Mouse (Mus musculus): ENCODE measurements at regions not wholly inside any gene's neighbourhood (a gene's known extent, or its start where the extent isn't known, plus 50 kb on each side); places are given as distances from the start of the nearest gene placed in this dataset.

- no peak for TF ChIP-seq MYOD1 (IDR thresholded peaks at IDR 0.05; ENCODE audit: control insufficient read depth in 1 of 3, insufficient read length in 2 of 3, low read depth in 2 of 3)
- TF ChIP-seq SRF (IDR thresholded peaks at IDR 0.05; ENCODE audit: control insufficient read depth, insufficient read length, low read depth): no peak
- no peak for TF ChIP-seq CEBPB (IDR thresholded peaks at IDR 0.05; ENCODE audit: insufficient read depth, poor library complexity, severe bottlenecking)
- no peak for TF ChIP-seq POLR2AphosphoS2 (IDR thresholded peaks at IDR 0.05; ENCODE audit: insufficient read length, low read depth)
- Histone ChIP-seq H3K36me3 (ENCODE audit: control insufficient read depth, insufficient read depth) (no peaks in the 10 kb centered on the region), H3ac (ENCODE audit: control insufficient read depth, insufficient read length) (no peak overlapping the region), H3K4me2 (ENCODE audit: low read depth) (peak overlapping the region; percentile 71), H3K27me3 (ENCODE audit: control insufficient read depth, insufficient read depth, insufficient read length) (no peaks in the 10 kb centered on the region), H3K4me3 (peak overlapping the region; percentile 19), H3K79me2 (ENCODE audit: control insufficient read depth, insufficient read depth) (no peaks in the 10 kb centered on the region)
These were observed 584.4 kb downstream of the Etnk1 start for GRCm38 (mm10) chr6:143751076-143752070.

DNA sequence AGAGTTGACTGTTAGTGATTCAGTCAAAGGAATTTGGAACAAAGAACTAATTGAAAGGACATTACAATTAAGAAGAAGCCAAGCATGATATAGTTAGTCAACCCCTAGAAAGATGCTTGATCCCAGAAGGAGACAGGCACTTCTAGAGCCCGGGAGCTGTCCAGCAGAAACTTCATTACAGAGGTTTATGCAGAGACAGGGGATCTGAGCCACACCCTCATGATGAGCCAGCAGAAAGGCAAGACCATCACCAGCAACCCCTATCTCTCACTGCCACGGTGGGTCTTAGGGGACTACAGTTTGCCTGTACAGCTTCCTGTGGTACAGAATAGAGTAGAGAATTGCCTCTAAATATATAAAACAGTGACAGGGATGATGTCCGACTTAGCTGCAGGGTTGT is 590.4 kb downstream of the Etnk1 start:
- Histone ChIP-seq H3K79me2 (ENCODE audit: control insufficient read depth, insufficient read depth) (no peaks in the 10 kb centered on the region), H3K4me2 (ENCODE audit: low read depth) (no peak overlapping the region), H3K27me3 (ENCODE audit: control insufficient read depth, insufficient read depth, insufficient read length) (no peaks in the 10 kb centered on the region), H3K36me3 (ENCODE audit: control insufficient read depth, insufficient read depth) (no peaks in the 10 kb centered on the region), H3ac (ENCODE audit: control insufficient read depth, insufficient read length) (no peak overlapping the region), H3K4me3 (no peak overlapping the region)
- no peak for TF ChIP-seq TCF3 (IDR thresholded peaks at IDR 0.05; ENCODE audit: insufficient read length, low read depth)
- TF ChIP-seq MAX (IDR thresholded peaks at IDR 0.05; ENCODE audit: low read depth): no peak
- no peak for TF ChIP-seq MYOD1 (IDR thresholded peaks at IDR 0.05; ENCODE audit: control insufficient read depth in 1 of 3, insufficient read length in 2 of 3, low read depth in 2 of 3)
- TF ChIP-seq POLR2A (IDR thresholded peaks at IDR 0.05; ENCODE audit: insufficient read length, low read depth): no peak
- no peak for TF ChIP-seq TCF12 (IDR thresholded peaks at IDR 0.05; ENCODE audit: insufficient read depth, poor library complexity, severe bottlenecking)
- no peak for TF ChIP-seq POLR2AphosphoS2 (IDR thresholded peaks at IDR 0.05; ENCODE audit: insufficient read length, low read depth)
- no peak for TF ChIP-seq REST (IDR thresholded peaks at IDR 0.05; ENCODE audit: insufficient read depth, insufficient read length)

GRCm38 (mm10) chr6:143768115-143768514 is 601.1 kb downstream of the Etnk1 start:
- Histone ChIP-seq H3K27me3 (ENCODE audit: control insufficient read depth, insufficient read depth, insufficient read length) (no peaks in the 10 kb centered on the region), H3K79me2 (ENCODE audit: control insufficient read depth, insufficient read depth) (no peaks in the 10 kb centered on the region)
- TF ChIP-seq TCF3 (IDR thresholded peaks at IDR 0.05; ENCODE audit: insufficient read length, low read depth): no peak

More at GRCm38 (mm10) chr6:143768115-143768514, 601.1 kb downstream of the Etnk1 start:
- Histone ChIP-seq H3K36me3 (ENCODE audit: control insufficient read depth, insufficient read depth) (no peaks in the 10 kb centered on the region), H3ac (ENCODE audit: control insufficient read depth, insufficient read length) (no peak overlapping the region), H3K4me2 (ENCODE audit: low read depth) (no peak overlapping the region), H3K4me3 (no peak overlapping the region)
